Mouse (Mus musculus) heart, adult 2 months (tissue): ENCODE results near the gene Entpd5. TPM values are rescaled to one million over a fixed set of nuclear protein-coding genes. Genes with fewer than 3 reads are reported as not detected.

ENCODE experiments used
- DNase-seq, 2 experiments: peaks; one replicate each; pipeline ENCODE4 v3.0.0; 2021
- H3K27ac ChIP-seq: fragments of 200-600 bp; 2 replicates; pipeline ENCODE4 v1.8.1; 2022
- H3K27me3 ChIP-seq: fragments of 200-500 bp; 2 replicates; pipeline ENCODE4 v1.6.1; 2012; ENCODE audit warnings: mild to moderate bottlenecking, low read length, inconsistent platforms, mixed read lengths; ENCODE audit not compliant: control insufficient read depth, insufficient read depth
- H3K36me3 ChIP-seq: fragments of 200-500 bp; 2 replicates; pipeline ENCODE4 v1.6.1; 2012; ENCODE audit warnings: low read length, inconsistent platforms; ENCODE audit not compliant: control insufficient read depth, insufficient read depth
- H3K4me1 ChIP-seq: fragments of 200-500 bp; 2 replicates; pipeline ENCODE4 v1.6.1; 2011; ENCODE audit warnings: low read length; ENCODE audit not compliant: control insufficient read depth, insufficient read depth
- H3K4me3 ChIP-seq: fragments of 200-600 bp; 2 replicates; pipeline ENCODE4 v1.8.1; 2022
- H3K79me2 ChIP-seq: fragments of 200-500 bp; replicated peaks from 2 replicates; pipeline ENCODE4 v1.6.1; 2012; ENCODE audit warnings: mild to moderate bottlenecking, inconsistent platforms, low read length, moderate library complexity, mixed read lengths; ENCODE audit not compliant: control insufficient read depth, insufficient read depth
- H3K9ac ChIP-seq: fragments of 200-500 bp; 2 replicates; pipeline ENCODE4 v1.6.1; 2012; ENCODE audit warnings: low read depth, mild to moderate bottlenecking, control low read depth, inconsistent platforms, low read length, mixed read lengths
- CTCF ChIP-seq: fragments of 200-600 bp; IDR thresholded peaks from 2 replicates; pipeline ENCODE4 v1.8.1; 2022; ENCODE audit warnings: antibody characterized with exemption, mild to moderate bottlenecking, moderate library complexity
- EP300 ChIP-seq: fragments of 200-500 bp; IDR thresholded peaks from 2 replicates; pipeline ENCODE4 v1.6.1; 2011; ENCODE audit warnings: low read depth, low read length, control low read depth; ENCODE audit not compliant: insufficient read depth
- POLR2A ChIP-seq: fragments of 200-500 bp; IDR thresholded peaks from 2 replicates; pipeline ENCODE4 v1.6.1; 2011; ENCODE audit warnings: mild to moderate bottlenecking, low read depth, low read length, control low read depth; ENCODE audit not compliant: insufficient read depth
- WGBS: fragments of 180-500 bp; shearing (Covaris S2); methylation state at CpG from one replicate; pipeline ENCODE4 v1.1.7; 2018; 5-methylcytosine and 5-hydroxymethylcytosine counted together
- intact Hi-C: fragments of 180-260 bp; cut with DNase I; formaldehyde crosslinking; loops from one replicate; pipeline ENCODE4 v1.15.1; 2025
- polyA plus RNA-seq: library from polyadenylated mRNA; depleted of rRNA; stranded (reverse); fragments of >200 nt; gene quantifications from 2 replicates; pipeline ENCODE4 v1.2.3, GENCODE M21; 2012
- total RNA-seq, 2 experiments: library from RNA; stranded (reverse); gene quantifications; 2 replicates each; pipeline ENCODE4 v1.2.3; 2021

Gene Entpd5
- total and polyA plus RNA-seq, 3 experiments = 38.6 to 68.9 (median 64.9) TPM

- 42% methylated on average over 10 of the region's 10 CpGs for WGBS
- DNase-seq = no peak
- intact Hi-C loops = loop anchor here (1.0 to 10.0 kb wide), 3 partner anchors 41 to 315 kb away; partner anchors contain the start of genes Bbof1 and Entpd5
Observed at GRCm38 (mm10) chr12:84449887-84450286, 41.1 kb upstream of the Entpd5 start.

GRCm38 (mm10) chr12:84448181-84448580 is 39.4 kb upstream of the Entpd5 start:
- intact Hi-C loops = no loop called here
- H3K9ac ChIP-seq = no peak overlapping the region
- TF ChIP-seq POLR2A (no peak), CTCF (no peak), EP300 (no peak)
- H3K27me3 ChIP-seq = no peaks in the 10 kb centered on the region
- H3K4me3 ChIP-seq = no peak overlapping the region
- H3K4me1 ChIP-seq = peaks cover 2% of the 10 kb centered on the region
- no peak overlapping the region for H3K27ac ChIP-seq
- H3K79me2 ChIP-seq = peaks cover 4% of the 10 kb centered on the region
- no peaks in the 10 kb centered on the region for H3K36me3 ChIP-seq
- no peak for DNase-seq
- WGBS = 83% methylated on average over 6 of the region's 6 CpGs

More at GRCm38 (mm10) chr12:84449887-84450286, 41.1 kb upstream of the Entpd5 start:
- Histone ChIP-seq H3K27ac (peak overlapping the region; percentile 98), H3K4me1 (peaks cover 2% of the 10 kb centered on the region), H3K36me3 (no peaks in the 10 kb centered on the region), H3K4me3 (peak overlapping the region; percentile 91), H3K9ac (no peak overlapping the region; the same call in 1 of the 2 replicates), H3K79me2 (peaks cover 8% of the 10 kb centered on the region), H3K27me3 (no peaks in the 10 kb centered on the region)
- no peak for TF ChIP-seq POLR2A
- TF ChIP-seq EP300 = no peak
- TF ChIP-seq CTCF = no peak

DNA sequence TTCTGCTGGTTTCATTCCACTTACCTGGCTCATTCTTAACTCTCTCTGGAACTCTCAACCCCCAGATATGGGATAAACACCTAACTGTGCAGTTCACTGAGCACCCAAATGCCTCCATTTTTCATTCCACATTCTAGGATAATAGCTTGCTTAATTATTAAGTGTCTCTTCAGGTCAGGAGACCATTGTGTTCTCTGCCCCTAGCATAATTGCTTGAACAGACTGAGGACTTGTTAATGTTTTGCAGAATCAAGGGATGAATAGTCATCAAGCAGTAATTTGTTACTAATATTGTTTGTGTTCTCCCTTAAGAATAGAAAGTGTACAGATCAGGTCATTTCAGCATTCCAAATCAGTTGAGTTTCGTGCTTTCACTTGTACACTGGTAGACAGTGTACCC is 38.6 kb upstream of the Entpd5 start:
- 78% methylated on average over 1 of the region's 1 CpGs for WGBS
- intact Hi-C loops = no loop called here
- TF ChIP-seq EP300 (no peak), CTCF (no peak), POLR2A (no peak)
- DNase-seq = no peak
- no peak overlapping the region for H3K27ac ChIP-seq
- no peaks in the 10 kb centered on the region for H3K27me3 ChIP-seq
- peaks cover 2% of the 10 kb centered on the region; the same call in 1 of the 2 replicates for H3K79me2 ChIP-seq
- H3K4me1 ChIP-seq = peaks cover 2% of the 10 kb centered on the region
- no peaks in the 10 kb centered on the region for H3K36me3 ChIP-seq
- H3K9ac ChIP-seq = no peak overlapping the region
- H3K4me3 ChIP-seq = no peak overlapping the region

DNA sequence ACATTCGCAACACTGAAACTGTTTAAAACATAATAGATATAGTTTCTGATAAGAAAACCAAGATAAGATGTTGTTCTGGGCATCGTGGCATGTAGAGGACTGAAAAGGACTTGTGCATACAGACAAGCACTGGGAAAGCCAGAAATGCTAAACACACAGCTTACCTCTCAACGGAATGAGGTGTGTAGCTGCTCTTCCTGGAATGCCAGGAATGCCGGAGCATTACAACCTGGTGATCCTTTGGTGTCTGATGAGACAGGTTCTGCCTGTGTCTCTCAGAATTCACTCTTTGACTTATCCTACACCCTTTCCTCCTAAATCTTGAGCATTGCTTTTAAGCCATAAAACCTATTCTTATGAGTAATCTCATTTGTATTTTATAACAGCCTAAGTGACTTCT is 33.7 kb upstream of the Entpd5 start:
- Histone ChIP-seq H3K27me3 (no peaks in the 10 kb centered on the region), H3K27ac (no peak overlapping the region), H3K4me1 (no peaks in the 10 kb centered on the region), H3K36me3 (no peaks in the 10 kb centered on the region; the same call in 1 of the 2 replicates), H3K9ac (no peak overlapping the region), H3K4me3 (no peak overlapping the region), H3K79me2 (no peaks in the 10 kb centered on the region)
- 72% methylated on average over 4 of the region's 4 CpGs for WGBS
- DNase-seq = no peak
- intact Hi-C loops = no loop called here
- no peak for TF ChIP-seq POLR2A

- no peak for DNase-seq
- H3K27me3 ChIP-seq = no peaks in the 10 kb centered on the region
- no peaks in the 10 kb centered on the region; the same call in 1 of the 2 replicates for H3K36me3 ChIP-seq
- no peak overlapping the region for H3K9ac ChIP-seq
- intact Hi-C loops = no loop called here
- TF ChIP-seq CTCF (no peak), POLR2A (no peak), EP300 (no peak)
- H3K27ac ChIP-seq = no peak overlapping the region
- no peak overlapping the region for H3K4me3 ChIP-seq
- H3K4me1 ChIP-seq = no peaks in the 10 kb centered on the region
- WGBS = 67% methylated on average over 2 of the region's 2 CpGs
- no peaks in the 10 kb centered on the region for H3K79me2 ChIP-seq
Observed at GRCm38 (mm10) chr12:84438697-84439096, 29.9 kb upstream of the Entpd5 start.

GRCm38 (mm10) chr12:84429825-84430224 is 21.0 kb upstream of the Entpd5 start:
- DNase-seq = no peak
- no peak overlapping the region for H3K4me3 ChIP-seq
- H3K27me3 ChIP-seq = no peaks in the 10 kb centered on the region
- no peak for TF ChIP-seq CTCF
- TF ChIP-seq EP300 = no peak
- no peak for TF ChIP-seq POLR2A
- 70% methylated on average over 2 of the region's 2 CpGs for WGBS
- no peak overlapping the region for H3K27ac ChIP-seq
- H3K4me1 ChIP-seq = no peaks in the 10 kb centered on the region
- no peak overlapping the region for H3K9ac ChIP-seq
- no peaks in the 10 kb centered on the region; the same call in 1 of the 2 replicates for H3K36me3 ChIP-seq
- intact Hi-C loops = loop anchor here (5.0 kb wide), 1 partner anchor 83 kb away; no protein-coding TSS in a partner anchor
- no peaks in the 10 kb centered on the region for H3K79me2 ChIP-seq

- H3K4me3 ChIP-seq = no peak overlapping the region
- no peaks in the 10 kb centered on the region for H3K27me3 ChIP-seq
- H3K9ac ChIP-seq = no peak overlapping the region
- no peaks in the 10 kb centered on the region for H3K79me2 ChIP-seq
- 55% methylated on average over 3 of the region's 3 CpGs for WGBS
- no peaks in the 10 kb centered on the region for H3K4me1 ChIP-seq
- TF ChIP-seq EP300 = no peak
- no peak for TF ChIP-seq CTCF
- TF ChIP-seq POLR2A = no peak
- H3K27ac ChIP-seq = no peak overlapping the region
- H3K36me3 ChIP-seq = no peaks in the 10 kb centered on the region
- no peak for DNase-seq
- intact Hi-C loops = loop anchor here (1.0 kb wide), 1 partner anchor 18 kb away; no protein-coding TSS in a partner anchor
Observed at GRCm38 (mm10) chr12:84423990-84424389, 15.2 kb upstream of the Entpd5 start.
